Mouse (Mus musculus) neural tube, embryonic 14.5 days (tissue): ENCODE results near the gene Gm37240. TPM values are rescaled to one million over a fixed set of nuclear protein-coding genes. Genes with fewer than 3 reads are reported as not detected.

Source experiments
- ATAC-seq: fragments of 200-750 bp; cut with Nextera tagmentation; 2 replicates; pipeline ENCODE4 v1.8.0; 2017; ENCODE audit warnings: low read depth, mild to moderate bottlenecking, moderate TSS enrichment, moderate library complexity
- H3K27ac ChIP-seq: fragments of 300-500 bp; sonication (generic); 2 replicates; pipeline ENCODE4 v1.5.1; 2014; ENCODE audit warnings: low read depth, mild to moderate bottlenecking, control low read depth, low read length, moderate library complexity, mixed read lengths
- H3K27me3 ChIP-seq: fragments of 300-500 bp; sonication (generic); 2 replicates; pipeline ENCODE4 v1.6.1; 2014; ENCODE audit warnings: low read length; ENCODE audit not compliant: control insufficient read depth, insufficient read depth
- H3K36me3 ChIP-seq: fragments of 300-500 bp; sonication (generic); 2 replicates; pipeline ENCODE4 v1.6.1; 2014; ENCODE audit warnings: low read length, mixed read lengths; ENCODE audit not compliant: control insufficient read depth, insufficient read depth
- H3K4me1 ChIP-seq: fragments of 300-500 bp; sonication (generic); 2 replicates; pipeline ENCODE4 v1.6.1; 2014; ENCODE audit warnings: low read length; ENCODE audit not compliant: control insufficient read depth, insufficient read depth
- H3K4me2 ChIP-seq: fragments of 300-500 bp; sonication (generic); 2 replicates; pipeline ENCODE4 v1.6.1; 2014; ENCODE audit warnings: mild to moderate bottlenecking, low read depth, low read length, control low read depth
- H3K4me3 ChIP-seq: fragments of 300-500 bp; sonication (generic); 2 replicates; pipeline ENCODE4 v1.5.1; 2014; ENCODE audit warnings: low read depth, low read length, control low read depth, mixed read lengths
- H3K9ac ChIP-seq: fragments of 300-500 bp; sonication (generic); replicated peaks from 2 replicates; pipeline ENCODE4 v1.6.1; 2014; ENCODE audit warnings: low read depth, mild to moderate bottlenecking, control low read depth, low read length, mixed read lengths
- H3K9me3 ChIP-seq: fragments of 300-500 bp; sonication (generic); 2 replicates; pipeline ENCODE4 v1.6.1; 2016; ENCODE audit warnings: low read length; ENCODE audit not compliant: control insufficient read depth
- WGBS: fragments of 180-500 bp; shearing (Covaris S2); extraction: QIAGEN DNeasy Blood & Tissue Kit; methylation state at CpG from one replicate; pipeline ENCODE4 v1.1.7; 2014; 5-methylcytosine and 5-hydroxymethylcytosine counted together
- polyA plus RNA-seq: library from polyadenylated mRNA; unstranded; fragments of >200 nt; fragmentation: Nextera tagmentation; extraction: Ambion mirVana; gene quantifications from 2 replicates; pipeline ENCODE4 v1.2.1, GENCODE M21; 2014

The Gm37240 gene
- polyA plus RNA-seq, 1 experiment from 2014 or later: not detected

DNA sequence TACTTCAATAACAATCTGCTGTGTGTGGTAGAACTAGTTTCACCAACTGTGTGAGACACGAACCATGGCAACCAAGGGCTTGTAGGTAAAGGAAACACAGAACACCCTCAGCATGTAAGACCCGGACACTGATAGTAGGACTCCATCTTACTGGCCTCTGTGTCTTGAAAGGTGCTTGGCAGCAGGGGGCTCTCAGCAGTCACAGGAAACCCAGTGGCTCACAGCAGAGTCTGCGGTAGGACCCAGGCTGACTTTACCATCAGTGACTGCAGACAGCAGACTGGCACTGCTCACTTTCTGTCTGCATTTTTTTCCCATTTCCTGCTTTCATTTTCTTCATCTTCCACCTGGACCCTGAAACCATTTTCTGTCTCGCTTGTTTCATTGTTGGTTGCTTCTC, 1176.6 kb downstream of the Gm37240 start:
- Histone ChIP-seq H3K4me3 (no peak overlapping the region), H3K36me3 (no peaks in the 10 kb centered on the region), H3K27me3 (no peaks in the 10 kb centered on the region), H3K4me1 (no peaks in the 10 kb centered on the region), H3K4me2 (no peak overlapping the region), H3K27ac (no peak overlapping the region), H3K9me3 (no peaks in the 10 kb centered on the region), H3K9ac (no peak overlapping the region)
- ATAC-seq: no peak
- 87% methylated on average over 4 of the region's 4 CpGs for WGBS

DNA sequence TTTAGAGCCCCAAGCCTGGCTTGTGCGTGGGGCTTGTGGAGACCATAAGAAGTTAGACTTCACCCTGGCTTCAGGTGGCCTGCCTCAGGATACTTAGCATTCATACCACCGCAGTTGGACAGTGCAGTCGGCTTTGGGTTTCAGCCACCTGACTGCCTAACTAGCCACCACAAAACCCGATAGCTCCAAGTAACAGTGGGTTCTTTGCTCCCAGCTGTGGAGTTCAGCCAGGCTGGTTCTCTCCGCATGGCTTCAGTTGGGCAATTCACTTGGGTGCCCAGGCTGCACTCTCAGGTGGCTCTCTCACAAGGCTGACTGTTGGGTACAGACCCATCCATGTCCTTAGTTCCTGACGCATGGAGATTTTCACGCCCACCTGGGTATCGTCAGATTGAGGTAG, 1177.4 kb downstream of the Gm37240 start:
- H3K9me3 ChIP-seq: no peaks in the 10 kb centered on the region
- H3K27ac ChIP-seq: no peak overlapping the region
- H3K4me3 ChIP-seq: no peak overlapping the region
- no peaks in the 10 kb centered on the region for H3K27me3 ChIP-seq
- no peak for ATAC-seq
- H3K4me1 ChIP-seq: no peaks in the 10 kb centered on the region
- H3K4me2 ChIP-seq: no peak overlapping the region
- 90% methylated on average over 8 of the region's 8 CpGs for WGBS
- no peaks in the 10 kb centered on the region for H3K36me3 ChIP-seq
- no peak overlapping the region for H3K9ac ChIP-seq

DNA sequence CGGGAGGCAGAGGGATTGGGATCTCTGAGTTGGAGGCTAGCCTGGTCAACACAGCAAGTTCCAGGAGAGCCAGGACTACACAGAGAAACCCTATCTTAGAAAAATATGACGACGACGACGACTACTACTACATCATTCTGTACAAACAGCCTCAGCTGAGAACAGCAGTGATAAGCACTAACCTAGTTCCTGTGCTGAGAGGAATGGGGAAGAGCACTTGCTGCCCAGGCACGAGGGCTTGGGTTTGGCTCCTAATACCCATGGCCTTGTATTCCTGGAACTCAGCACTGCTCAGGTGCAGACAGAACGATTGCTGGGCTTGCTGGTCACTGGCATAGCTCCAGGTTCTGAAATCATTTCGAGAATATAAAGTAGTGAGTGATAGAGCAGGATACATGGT, 1178.2 kb downstream of the Gm37240 start:
- Histone ChIP-seq H3K9me3 (no peaks in the 10 kb centered on the region), H3K36me3 (no peaks in the 10 kb centered on the region), H3K27me3 (no peaks in the 10 kb centered on the region), H3K4me2 (no peak overlapping the region), H3K4me1 (no peaks in the 10 kb centered on the region), H3K4me3 (no peak overlapping the region), H3K27ac (no peak overlapping the region), H3K9ac (no peak overlapping the region)
- no peak for ATAC-seq
- 90% methylated on average over 8 of the region's 8 CpGs for WGBS

DNA sequence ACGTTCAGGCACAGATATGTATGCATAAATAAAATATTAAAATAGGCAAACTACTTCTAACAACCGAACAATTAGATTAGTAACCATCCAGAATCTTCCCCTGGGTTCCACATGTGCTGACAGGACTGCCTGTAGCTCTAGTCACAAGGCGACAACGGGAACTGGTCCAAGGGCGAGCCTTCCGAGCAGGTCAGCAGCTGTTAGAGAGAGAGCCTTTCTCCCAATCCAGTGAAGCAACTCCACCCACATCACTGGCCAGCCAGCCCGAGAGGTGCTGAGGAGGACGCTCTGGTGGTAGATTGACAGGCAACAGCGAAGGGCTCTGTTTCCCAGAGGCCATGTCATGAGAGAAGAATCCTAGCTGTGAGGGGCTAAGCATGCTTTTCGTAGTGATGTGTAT, 1178.8 kb downstream of the Gm37240 start:
- Histone ChIP-seq H3K4me1 (no peaks in the 10 kb centered on the region), H3K27ac (no peak overlapping the region), H3K4me2 (no peak overlapping the region), H3K4me3 (no peak overlapping the region), H3K9ac (no peak overlapping the region), H3K9me3 (no peaks in the 10 kb centered on the region), H3K36me3 (no peaks in the 10 kb centered on the region), H3K27me3 (no peaks in the 10 kb centered on the region)
- ATAC-seq: no peak
- WGBS: 85% methylated on average over 10 of the region's 10 CpGs

DNA sequence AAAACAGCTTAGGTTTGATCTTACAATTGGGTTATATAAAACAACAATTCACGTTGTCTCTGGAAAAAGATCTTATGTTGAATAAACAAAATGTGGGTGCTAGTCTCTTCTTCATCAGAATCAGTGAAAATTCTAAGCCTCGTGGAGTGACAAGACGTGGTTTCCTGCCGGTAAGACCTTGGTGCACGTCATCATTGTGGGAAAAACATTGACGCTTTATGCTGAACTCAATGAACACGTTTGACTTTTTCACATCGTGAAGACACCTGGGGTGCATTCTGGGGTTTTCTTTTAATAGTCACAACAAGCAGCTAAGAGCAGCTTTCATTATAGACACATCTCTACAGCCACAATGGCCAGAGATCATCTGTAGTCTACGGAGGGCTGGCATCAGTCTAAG, 1182.1 kb downstream of the Gm37240 start:
- WGBS: 90% methylated on average over 9 of the region's 9 CpGs
- no peak for ATAC-seq
- Histone ChIP-seq H3K4me3 (no peak overlapping the region), H3K36me3 (no peaks in the 10 kb centered on the region), H3K9ac (no peak overlapping the region), H3K9me3 (no peaks in the 10 kb centered on the region), H3K27ac (no peak overlapping the region), H3K4me2 (no peak overlapping the region), H3K4me1 (no peaks in the 10 kb centered on the region), H3K27me3 (no peaks in the 10 kb centered on the region)

DNA sequence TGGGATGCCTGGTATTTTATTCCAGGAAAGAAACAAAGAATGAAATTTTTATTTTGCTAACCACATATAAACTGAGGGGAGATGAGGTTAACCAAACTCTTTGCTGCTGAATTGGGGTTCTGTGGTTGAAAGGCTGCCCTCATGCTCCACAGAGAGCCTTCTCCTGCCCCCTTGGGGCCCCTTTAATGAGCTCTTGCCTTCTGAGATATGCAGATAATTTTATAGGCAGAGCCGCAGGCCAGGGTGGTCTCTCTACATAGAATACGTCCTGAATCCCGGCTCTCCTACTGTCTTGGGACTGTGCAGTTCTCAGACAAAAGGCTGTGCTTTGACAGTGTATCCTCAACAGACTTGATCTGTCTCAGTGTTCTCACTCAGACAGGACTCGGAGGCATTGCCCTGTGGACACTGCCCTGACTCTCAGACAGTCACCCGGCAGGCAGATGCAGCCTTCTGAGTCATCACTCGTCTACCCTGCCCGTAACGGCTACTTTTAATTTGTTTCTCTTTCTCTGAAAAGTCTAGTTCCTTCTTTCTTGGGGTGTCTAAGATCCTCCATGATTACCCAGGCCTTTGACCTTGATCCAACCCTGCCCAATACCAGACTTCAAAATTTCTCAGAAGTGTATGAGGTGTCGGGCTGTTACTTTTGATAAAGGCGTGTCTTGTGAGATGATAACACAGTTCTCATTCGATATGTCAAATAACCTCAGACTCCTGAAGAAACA, 1184.1 kb downstream of the Gm37240 start:
- H3K36me3 ChIP-seq: no peaks in the 10 kb centered on the region
- H3K27me3 ChIP-seq: no peaks in the 10 kb centered on the region
- WGBS: 73% methylated on average over 11 of the region's 11 CpGs

DNA sequence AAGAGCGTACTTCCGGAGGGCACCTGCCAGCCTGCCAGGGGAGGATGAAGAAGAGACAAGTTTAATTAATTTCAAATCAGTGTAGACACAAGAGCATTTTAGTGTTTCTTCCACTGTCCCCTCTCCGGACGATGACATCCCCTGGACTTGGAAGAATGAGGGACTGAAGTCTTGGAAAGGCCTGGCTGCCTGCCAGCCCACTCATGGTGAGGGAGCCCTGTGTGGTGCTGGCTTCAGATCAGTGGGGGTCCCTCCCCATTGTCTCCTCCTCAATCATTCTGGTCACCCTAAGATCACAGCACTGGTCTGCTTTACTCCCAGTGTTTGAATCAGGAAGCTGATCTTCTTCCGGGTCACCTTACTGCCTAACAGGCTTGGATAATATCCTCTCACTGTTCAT, 1185.4 kb downstream of the Gm37240 start:
- no peaks in the 10 kb centered on the region for H3K4me1 ChIP-seq
- no peak overlapping the region for H3K27ac ChIP-seq
- H3K9ac ChIP-seq: no peak overlapping the region
- H3K27me3 ChIP-seq: no peaks in the 10 kb centered on the region
- no peak overlapping the region for H3K4me3 ChIP-seq
- no peaks in the 10 kb centered on the region for H3K36me3 ChIP-seq
- ATAC-seq: no peak
- no peaks in the 10 kb centered on the region for H3K9me3 ChIP-seq
- WGBS: 63% methylated on average over 5 of the region's 5 CpGs
- H3K4me2 ChIP-seq: no peak overlapping the region

More for the DNA sequence above, 1184.1 kb downstream of the Gm37240 start:
- H3K9ac ChIP-seq: no peak overlapping the region
- H3K4me3 ChIP-seq: no peak overlapping the region
- H3K4me2 ChIP-seq: no peak overlapping the region
- no peaks in the 10 kb centered on the region for H3K4me1 ChIP-seq
- no peak overlapping the region for H3K27ac ChIP-seq
- no peak for ATAC-seq
- H3K9me3 ChIP-seq: no peaks in the 10 kb centered on the region

DNA sequence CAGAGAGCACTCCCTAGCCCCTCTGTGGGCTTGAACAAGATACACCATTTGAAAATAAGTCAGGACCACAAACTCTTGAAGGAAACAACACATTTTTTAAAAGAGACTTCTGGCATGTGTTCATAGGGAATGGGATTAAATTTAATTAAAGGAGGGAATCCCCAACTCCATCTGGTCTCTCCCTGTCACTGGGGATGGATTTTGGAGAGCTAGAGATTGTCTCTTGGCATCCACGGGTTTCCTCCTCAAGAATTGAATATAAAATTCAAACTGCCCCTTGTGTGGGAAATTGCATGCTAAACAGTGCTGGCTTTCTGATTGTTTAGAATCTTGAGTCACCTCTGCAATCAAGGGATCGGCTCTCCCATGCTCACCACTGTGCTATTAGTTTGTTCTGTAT, 1185.8 kb downstream of the Gm37240 start:
- H3K9me3 ChIP-seq: no peaks in the 10 kb centered on the region
- no peaks in the 10 kb centered on the region for H3K27me3 ChIP-seq
- H3K4me3 ChIP-seq: no peak overlapping the region
- H3K4me2 ChIP-seq: no peak overlapping the region
- no peak overlapping the region for H3K9ac ChIP-seq
- H3K27ac ChIP-seq: no peak overlapping the region
- no peak for ATAC-seq
- 79% methylated on average over 2 of the region's 2 CpGs for WGBS
- H3K4me1 ChIP-seq: peaks cover 5% of the 10 kb centered on the region
- no peaks in the 10 kb centered on the region for H3K36me3 ChIP-seq

GRCm38 (mm10) chr3:84696428-84696917, 1190.8 kb downstream of the Gm37240 start:
- Histone ChIP-seq H3K27me3 (no peaks in the 10 kb centered on the region), H3K9me3 (no peaks in the 10 kb centered on the region), H3K27ac (no peak overlapping the region), H3K9ac (no peak overlapping the region), H3K4me1 (peaks cover 10% of the 10 kb centered on the region), H3K4me3 (no peak overlapping the region), H3K36me3 (no peaks in the 10 kb centered on the region), H3K4me2 (peak overlapping the region; percentile 18; the same call in 1 of the 2 replicates)
- ATAC-seq: no peak
- WGBS: 41% methylated on average over 18 of the region's 18 CpGs
